Mouse (Mus musculus): Measurements from ENCODE around the gene Clip3. TPM values are rescaled to one million over a fixed set of nuclear protein-coding genes. Genes with fewer than 3 reads are reported as not detected.

The Clip3 gene
- 0.24 TPM in 1 of 2 replicates, not detected in the other for polyA plus RNA-seq (2012)

DNA sequence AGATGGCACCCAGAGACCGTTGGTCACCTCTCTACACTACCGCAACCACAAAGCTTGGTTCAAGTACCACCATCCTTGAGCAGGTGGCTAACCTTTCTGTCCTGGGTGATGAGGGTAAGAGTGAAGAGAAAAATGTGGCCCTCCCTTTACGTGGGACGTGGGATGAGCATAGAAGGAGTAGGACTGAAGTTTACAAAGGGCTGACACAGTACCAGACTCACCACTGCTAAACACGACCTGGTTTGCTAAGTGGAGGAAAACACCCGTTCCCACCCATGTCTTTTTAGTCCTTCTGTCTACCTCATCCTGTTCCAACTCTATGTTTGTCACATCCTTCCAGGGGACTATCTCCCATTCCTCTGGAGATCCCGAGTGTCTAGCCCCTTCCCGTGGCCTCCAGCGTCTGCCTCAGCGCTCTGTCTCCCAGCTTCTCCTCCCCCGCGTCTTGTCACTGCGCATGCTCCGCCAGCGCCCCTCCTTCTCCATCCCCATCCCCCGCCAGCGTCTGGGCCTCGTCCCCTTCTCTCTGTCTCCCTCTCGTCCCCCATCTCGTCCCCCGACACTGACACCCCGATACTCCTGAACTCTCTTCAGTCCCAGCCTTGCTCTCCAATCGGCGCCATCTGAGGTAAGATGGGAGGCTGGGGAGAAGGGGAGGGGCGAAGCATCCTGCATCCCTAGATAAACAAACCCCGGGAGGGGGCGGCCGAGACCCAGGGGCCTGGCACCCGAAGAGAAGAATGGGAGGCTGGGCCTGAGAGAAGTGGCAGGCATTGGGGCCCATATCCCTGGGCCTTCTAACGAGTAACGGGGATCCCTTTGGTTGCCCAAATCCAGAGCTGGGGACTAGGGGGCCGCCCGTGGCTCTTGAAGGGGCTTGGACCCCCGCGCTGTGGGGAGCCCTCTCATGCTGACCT, at the start of gene Clip3:
Gene Clip3, plus strand, starts transcription at position 514 of the 917 bp plus-strand sequence.
- no peak for TF ChIP-seq GATA1 (IDR thresholded peaks at IDR 0.05; ENCODE audit: low read length)

- TF ChIP-seq GATA1 (IDR thresholded peaks at IDR 0.05; ENCODE audit: low read length): no peak
These were observed 39.3 kb upstream of the Clip3 start for GRCm38 (mm10) chr7:30251956-30252954.

- TF ChIP-seq GATA1 (IDR thresholded peaks at IDR 0.05; ENCODE audit: low read length): no peak
These were observed 26.5 kb upstream of the Clip3 start for GRCm38 (mm10) chr7:30265041-30265440.

DNA sequence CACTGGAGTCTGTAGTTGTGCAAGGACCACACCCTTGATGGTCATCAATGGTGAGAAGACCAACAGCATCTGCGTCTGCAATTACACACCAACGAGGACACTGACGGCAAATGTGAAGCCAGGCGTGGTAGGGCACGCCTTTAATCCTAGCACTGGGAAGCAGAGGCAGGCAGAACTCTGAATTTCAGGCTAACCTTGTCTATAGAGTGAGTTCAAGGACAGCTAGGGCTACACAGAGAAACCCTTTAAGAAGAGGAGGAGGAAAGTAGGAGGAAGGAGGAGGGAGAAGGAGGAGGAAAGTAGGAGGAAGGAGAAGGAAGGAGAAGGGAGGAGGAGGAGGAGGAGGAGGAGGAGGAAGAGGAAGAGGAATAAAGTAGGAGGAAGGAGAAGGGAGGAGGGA, 26.0 kb upstream of the Clip3 start:
- no peak for TF ChIP-seq GATA1 (IDR thresholded peaks at IDR 0.05; ENCODE audit: low read length)

- no peak for TF ChIP-seq GATA1 (IDR thresholded peaks at IDR 0.05; ENCODE audit: low read length)
These were observed 25.6 kb upstream of the Clip3 start for GRCm38 (mm10) chr7:30265935-30266334.

DNA sequence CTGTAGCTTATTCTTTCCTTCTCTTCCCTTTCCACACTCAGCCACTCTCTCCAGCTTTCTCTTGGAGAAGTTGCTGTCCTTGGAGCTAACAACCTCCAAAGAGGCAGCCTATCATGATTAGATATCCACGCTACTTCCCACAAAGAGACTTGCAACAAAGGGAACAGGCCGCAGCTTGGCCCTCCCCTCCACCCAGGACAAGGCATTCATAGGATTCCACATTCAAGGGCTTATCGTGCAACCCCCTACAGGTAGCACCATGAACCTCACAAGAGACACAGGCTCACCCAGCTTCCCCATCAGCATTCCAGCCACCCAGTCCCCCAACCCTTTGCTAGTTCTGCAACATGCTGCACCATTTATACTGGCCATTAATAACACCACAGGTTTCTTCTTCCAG, 24.7 kb upstream of the Clip3 start:
- no peak for TF ChIP-seq GATA1 (IDR thresholded peaks at IDR 0.05; ENCODE audit: low read length)

GRCm38 (mm10) chr7:30269641-30270040, 21.9 kb upstream of the Clip3 start:
- no peak for TF ChIP-seq GATA1 (IDR thresholded peaks at IDR 0.05; ENCODE audit: low read length)

DNA sequence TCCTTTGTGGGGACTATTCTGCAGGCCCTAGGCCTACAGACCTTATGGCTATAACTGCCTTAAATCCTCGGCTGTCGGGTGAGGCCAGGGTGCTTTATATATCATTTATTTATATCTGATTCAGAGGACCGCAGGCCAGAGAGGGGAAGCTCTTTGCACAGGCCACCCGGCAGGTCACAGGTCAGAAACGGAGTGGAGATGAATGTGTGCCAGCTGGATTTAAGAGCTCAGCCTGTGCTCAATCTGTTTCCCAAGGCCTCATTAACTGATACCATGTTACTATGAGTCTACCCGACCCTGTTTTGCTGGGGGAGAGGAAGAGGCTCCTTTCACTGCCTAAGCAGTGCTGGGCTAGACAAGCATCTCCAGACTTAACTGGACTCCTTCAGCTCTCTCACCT, 17.1 kb upstream of the Clip3 start:
- no peak for TF ChIP-seq GATA1 (IDR thresholded peaks at IDR 0.05; ENCODE audit: low read length)

- no peak for TF ChIP-seq GATA1 (IDR thresholded peaks at IDR 0.05; ENCODE audit: low read length)
These were observed 12.6 kb upstream of the Clip3 start for GRCm38 (mm10) chr7:30278911-30279310.

DNA sequence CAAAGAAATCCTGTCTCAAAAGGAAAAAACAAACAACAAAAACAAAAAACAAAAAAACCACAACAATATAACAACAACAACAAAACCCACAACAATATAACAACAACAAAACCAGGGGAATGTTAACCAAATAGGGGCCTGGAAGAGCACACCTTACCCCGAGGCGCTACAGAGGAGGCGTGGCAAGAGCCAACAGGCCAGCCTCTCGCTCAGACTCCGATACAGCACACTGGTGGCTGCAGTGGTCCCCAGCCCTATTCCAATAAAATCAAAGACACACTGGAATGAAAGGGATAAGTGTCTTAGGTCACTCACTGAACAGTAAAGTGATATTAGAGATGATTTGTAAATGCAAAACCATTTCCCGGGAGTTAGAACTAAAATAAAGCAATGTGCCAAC, 12.0 kb upstream of the Clip3 start:
- TF ChIP-seq GATA1 (IDR thresholded peaks at IDR 0.05; ENCODE audit: low read length): no peak

DNA sequence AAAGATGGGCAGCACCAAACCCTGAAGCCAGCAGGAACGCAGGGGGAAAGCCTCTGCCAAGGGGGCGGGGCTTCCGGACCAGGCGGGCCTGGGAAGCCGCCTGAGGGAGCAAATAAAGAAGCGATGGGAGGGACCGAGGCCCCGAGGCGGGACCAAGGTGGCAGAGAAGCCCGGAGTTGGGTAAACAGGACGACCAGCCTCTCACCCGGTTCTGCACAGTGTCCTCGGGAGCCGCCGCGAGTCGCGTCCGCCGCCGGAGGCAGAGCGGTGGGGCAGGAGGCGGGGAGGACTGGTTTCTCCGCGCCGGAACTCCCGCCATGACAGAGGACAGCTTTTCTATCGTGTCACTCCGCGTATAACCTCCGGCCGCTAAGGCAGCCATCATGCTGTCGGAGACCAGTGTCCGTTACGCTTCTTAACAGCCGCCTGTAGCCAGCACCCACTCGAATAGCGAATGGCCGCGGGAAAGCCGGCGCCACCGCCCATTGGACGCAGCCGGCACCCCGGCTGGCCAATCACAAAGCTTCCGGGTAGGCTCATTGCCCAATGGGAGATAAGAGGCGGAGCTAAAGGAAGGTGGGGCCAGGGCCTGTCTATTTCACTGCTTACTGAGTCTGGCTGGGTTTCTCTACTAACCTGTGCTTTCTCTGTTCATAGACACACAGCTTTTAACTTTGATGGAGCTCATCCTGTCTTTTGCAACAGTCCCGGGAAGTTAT, 11.4 kb upstream of the Clip3 start, which contains the start of the genes Thap8 and Wdr62:
Gene Thap8, plus strand, starts transcription at position 144 of the 719 bp plus-strand sequence.
Gene Wdr62, minus strand, starts transcription at position 469 of the 719 bp plus-strand sequence.
- no peak for TF ChIP-seq GATA1 (IDR thresholded peaks at IDR 0.05; ENCODE audit: low read length)

GRCm38 (mm10) chr7:30280670-30281138, 10.8 kb upstream of the Clip3 start:
- no peak for TF ChIP-seq GATA1 (IDR thresholded peaks at IDR 0.05; ENCODE audit: low read length)

DNA sequence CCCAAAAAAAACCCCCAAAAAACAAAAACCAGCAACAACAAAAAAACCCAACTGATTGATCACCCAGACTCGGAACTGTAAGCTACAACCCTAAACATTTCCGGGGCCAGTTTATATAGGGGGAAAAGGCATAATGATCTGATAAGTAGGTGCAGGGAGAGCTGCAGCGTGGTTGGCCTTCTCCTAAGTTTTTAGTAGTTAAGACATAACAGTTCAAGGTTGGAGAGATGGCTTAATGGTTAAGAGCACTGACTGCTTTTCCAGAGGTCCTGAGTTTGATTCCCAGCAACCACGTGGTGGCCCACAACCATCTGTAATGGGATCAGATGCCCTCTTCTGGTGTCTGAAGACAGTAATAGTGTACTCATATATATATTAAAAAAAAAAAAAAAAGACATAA, 10.0 kb upstream of the Clip3 start:
- no peak for TF ChIP-seq GATA1 (IDR thresholded peaks at IDR 0.05; ENCODE audit: low read length)

DNA sequence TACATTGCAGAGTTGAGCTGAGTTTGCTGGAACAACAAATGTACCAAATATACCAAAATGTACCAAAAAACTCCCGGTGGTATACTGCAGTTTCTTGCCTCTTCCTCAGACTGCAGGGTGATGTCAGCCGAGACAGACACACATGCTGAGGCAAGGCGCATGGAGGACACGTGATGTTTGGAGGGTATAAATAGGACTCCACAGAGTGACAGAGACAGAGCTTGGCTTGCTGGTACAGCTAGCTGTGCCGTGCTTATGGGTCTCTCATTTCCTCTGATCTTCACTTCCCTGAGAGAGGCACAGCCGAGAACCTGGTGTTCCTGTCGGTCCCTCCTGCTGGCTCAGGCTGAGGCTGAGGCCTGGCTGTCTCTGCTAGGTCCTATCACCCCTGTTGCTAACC, 8.8 kb upstream of the Clip3 start:
- TF ChIP-seq GATA1 (IDR thresholded peaks at IDR 0.05; ENCODE audit: low read length): no peak
